Mouse (Mus musculus) thymus, postnatal 0 days (tissue): ENCODE data around the gene Inca1. TPM values are rescaled to one million over a fixed set of nuclear protein-coding genes. Genes with fewer than 3 reads are reported as not detected.

ENCODE experiments used
- DNase-seq: peaks from one replicate; pipeline ENCODE4 v3.0.0-alpha.2; 2015; ENCODE audit warnings: low spot score
- polyA plus RNA-seq: library from polyadenylated mRNA; unstranded; fragments of >200 nt; fragmentation: Nextera tagmentation; extraction: Ambion mirVana; gene quantifications from 2 replicates; pipeline ENCODE4 v1.2.1, GENCODE M21; 2015

The Inca1 gene
- 0.75 and 0.94 TPM in 2 replicates for polyA plus RNA-seq

- peak; percentile 94 for DNase-seq
Observed at GRCm38 (mm10) chr11:70699722-70700556, at the start of gene Inca1, which contains the start of gene Kif1c. Gene Inca1 (minus strand): TSS chr11:70700155. Gene Kif1c (plus strand): TSS chr11:70700548.

- no peak for DNase-seq
Observed at GRCm38 (mm10) chr11:70747876-70748545, 48.1 kb upstream of the Inca1 start.

- DNase-seq, result no peak
Observed at GRCm38 (mm10) chr11:70745636-70746035, 45.7 kb upstream of the Inca1 start.

- DNase-seq, result no peak
Observed at GRCm38 (mm10) chr11:70742581-70743459, 42.9 kb upstream of the Inca1 start.

- DNase-seq, result no peak
Observed at GRCm38 (mm10) chr11:70742117-70742516, 42.2 kb upstream of the Inca1 start.

GRCm38 (mm10) chr11:70741603-70742002 is 41.6 kb upstream of the Inca1 start:
- no peak for DNase-seq

GRCm38 (mm10) chr11:70737749-70738148 is 37.8 kb upstream of the Inca1 start:
- DNase-seq, result no peak

GRCm38 (mm10) chr11:70733256-70733655 is 33.3 kb upstream of the Inca1 start:
- DNase-seq, result no peak

- DNase-seq, result no peak
Observed at GRCm38 (mm10) chr11:70731178-70731577, 31.2 kb upstream of the Inca1 start.

GRCm38 (mm10) chr11:70730427-70731038 is 30.6 kb upstream of the Inca1 start:
- no peak for DNase-seq

GRCm38 (mm10) chr11:70727385-70727784 is 27.4 kb upstream of the Inca1 start:
- no peak for DNase-seq

- no peak for DNase-seq
Observed at GRCm38 (mm10) chr11:70726585-70726984, 26.6 kb upstream of the Inca1 start.

GRCm38 (mm10) chr11:70724706-70725105 is 24.8 kb upstream of the Inca1 start:
- no peak for DNase-seq

GRCm38 (mm10) chr11:70721072-70721471 is 21.1 kb upstream of the Inca1 start:
- DNase-seq, result no peak

- DNase-seq, result no peak
Observed at GRCm38 (mm10) chr11:70720567-70720966, 20.6 kb upstream of the Inca1 start.

GRCm38 (mm10) chr11:70718481-70718880 is 18.5 kb upstream of the Inca1 start:
- DNase-seq, result no peak

GRCm38 (mm10) chr11:70715832-70716231 is 15.9 kb upstream of the Inca1 start:
- no peak for DNase-seq

GRCm38 (mm10) chr11:70713222-70713621 is 13.3 kb upstream of the Inca1 start:
- no peak for DNase-seq

- DNase-seq, result no peak
Observed at GRCm38 (mm10) chr11:70711026-70711425, 11.1 kb upstream of the Inca1 start.

GRCm38 (mm10) chr11:70706127-70706526 is 6.2 kb upstream of the Inca1 start:
- no peak for DNase-seq

GRCm38 (mm10) chr11:70702781-70703180 is 2.8 kb upstream of the Inca1 start:
- no peak for DNase-seq
